Mouse (Mus musculus) hindbrain, embryonic 10.5 days (tissue): ENCODE measurements at regions not wholly inside any gene's neighbourhood (a gene's known extent, or its start where the extent isn't known, plus 50 kb on each side); places are given as distances from the start of the nearest gene placed in this dataset.
A peak's percentile ranks its signal among the peaks of the same experiment; 100 is the strongest.

Experiments used
- DNase-seq: peaks from one replicate; pipeline ENCODE4 v3.0.0-alpha.2; 2017; ENCODE audit warnings: low spot score
- H3K27ac ChIP-seq: fragments of 300-500 bp; sonication (generic); 2 replicates; pipeline ENCODE4 v1.5.1; 2016; ENCODE audit warnings: mild to moderate bottlenecking, moderate library complexity
- H3K27me3 ChIP-seq: fragments of 300-500 bp; sonication (generic); 2 replicates; pipeline ENCODE4 v1.6.1; 2016; ENCODE audit warnings: mild to moderate bottlenecking; ENCODE audit not compliant: poor library complexity, insufficient read depth, severe bottlenecking
- H3K36me3 ChIP-seq: fragments of 300-500 bp; sonication (generic); 2 replicates; pipeline ENCODE4 v1.6.1; 2016; ENCODE audit warnings: mild to moderate bottlenecking, moderate library complexity
- H3K4me1 ChIP-seq: fragments of 300-500 bp; sonication (generic); replicated peaks from 2 replicates; pipeline ENCODE4 v1.6.1; 2016; ENCODE audit warnings: mild to moderate bottlenecking
- H3K4me3 ChIP-seq: fragments of 300-500 bp; sonication (generic); 2 replicates; pipeline ENCODE4 v1.5.1; 2016; ENCODE audit warnings: mild to moderate bottlenecking, moderate library complexity
- H3K9me3 ChIP-seq: fragments of 300-500 bp; sonication (generic); 2 replicates; pipeline ENCODE4 v1.6.1; 2016; ENCODE audit warnings: mild to moderate bottlenecking, moderate library complexity
- WGBS: fragments of 180-500 bp; shearing (Covaris S2); methylation state at CpG from one replicate; pipeline ENCODE4 v1.1.7; 2016; 5-methylcytosine and 5-hydroxymethylcytosine counted together

GRCm38 (mm10) chr8:92775186-92775585 is 51.9 kb upstream of the Mmp2 start:
- Histone ChIP-seq H3K4me1 (peaks cover 13% of the 10 kb centered on the region), H3K27ac (no peak overlapping the region)

GRCm38 (mm10) chr8:92777106-92777505 is 50.0 kb upstream of the Mmp2 start:
- H3K27me3 ChIP-seq = peaks cover 4% of the 10 kb centered on the region; the same call in 1 of the 2 replicates
- peaks cover 13% of the 10 kb centered on the region for H3K4me1 ChIP-seq
- no peak overlapping the region for H3K4me3 ChIP-seq
- 4% methylated on average over 5 of the region's 5 CpGs for WGBS
- H3K36me3 ChIP-seq = no peaks in the 10 kb centered on the region
- H3K27ac ChIP-seq = peak overlapping the region; percentile 64
- no peaks in the 10 kb centered on the region for H3K9me3 ChIP-seq
- DNase-seq = peak; percentile 25

More at GRCm38 (mm10) chr8:92775186-92775585, 51.9 kb upstream of the Mmp2 start:
- 56% methylated on average over 4 of the region's 4 CpGs for WGBS
- Histone ChIP-seq H3K4me3 (no peak overlapping the region), H3K36me3 (no peaks in the 10 kb centered on the region), H3K27me3 (peaks cover 4% of the 10 kb centered on the region; the same call in 1 of the 2 replicates), H3K9me3 (no peaks in the 10 kb centered on the region)
- no peak for DNase-seq
